Mouse (Mus musculus) c-Kit-positive CD71-negative TER-119-negative erythroid progenitor cells, embryonic 14.5 days (primary cell): ENCODE results near the gene Atp2b1.
"Not testable (repeated sequence)": the region's sequence is repeated elsewhere in the genome, so short reads cannot be mapped to it uniquely, and the experiment has no call there.

Experiments
- DNase-seq: peaks from one replicate; pipeline ENCODE4 v3.0.0-alpha.2; 2013; ENCODE audit warnings: low read depth

Atp2b1 gene

DNA sequence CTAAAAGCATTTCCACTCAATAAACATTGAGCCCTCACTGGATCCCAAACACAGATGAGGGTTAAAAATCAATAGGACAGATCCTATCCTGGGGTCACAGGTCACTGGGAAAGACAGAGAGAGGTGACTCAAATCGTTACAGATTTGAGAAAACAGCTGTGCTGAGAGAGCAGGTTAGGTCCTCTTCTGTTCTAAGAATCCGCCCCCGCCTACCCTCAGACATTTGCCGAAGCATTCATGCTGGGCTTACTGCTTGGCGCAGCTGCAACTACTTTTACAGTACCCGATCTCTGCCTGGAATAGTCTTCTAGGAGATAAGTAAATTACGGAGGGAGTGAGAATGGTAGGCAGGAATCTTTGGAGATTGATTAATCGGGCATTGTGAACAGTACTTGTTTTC is 47.9 kb downstream of the Atp2b1 start:
- no peak for DNase-seq

GRCm38 (mm10) chr10:98966407-98967215 is 52.4 kb downstream of the Atp2b1 start:
- no peak for DNase-seq

GRCm38 (mm10) chr10:98967240-98967891 is 53.2 kb downstream of the Atp2b1 start:
- DNase-seq = no peak

GRCm38 (mm10) chr10:98970917-98971316 is 56.7 kb downstream of the Atp2b1 start:
- no peak for DNase-seq

DNA sequence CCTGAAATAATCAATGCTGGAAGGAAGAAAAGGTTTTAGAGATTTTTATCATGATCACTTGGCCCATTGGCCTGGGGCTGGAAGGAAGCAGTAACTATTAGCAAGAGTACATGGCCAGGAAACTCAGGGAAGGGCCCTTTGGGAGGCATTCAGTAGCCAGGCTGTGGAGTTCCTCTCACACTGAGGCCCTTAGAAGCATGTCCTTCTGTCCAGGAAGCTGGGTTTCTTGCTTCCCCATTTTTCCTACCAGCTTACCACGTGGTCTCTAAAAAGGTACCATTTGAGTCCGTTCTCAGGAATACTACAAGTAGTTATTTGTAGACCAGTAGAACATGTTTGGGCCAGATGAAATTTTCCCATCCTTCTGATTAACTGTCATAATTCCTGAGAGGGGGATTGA is 58.2 kb downstream of the Atp2b1 start:
- DNase-seq = no peak

DNA sequence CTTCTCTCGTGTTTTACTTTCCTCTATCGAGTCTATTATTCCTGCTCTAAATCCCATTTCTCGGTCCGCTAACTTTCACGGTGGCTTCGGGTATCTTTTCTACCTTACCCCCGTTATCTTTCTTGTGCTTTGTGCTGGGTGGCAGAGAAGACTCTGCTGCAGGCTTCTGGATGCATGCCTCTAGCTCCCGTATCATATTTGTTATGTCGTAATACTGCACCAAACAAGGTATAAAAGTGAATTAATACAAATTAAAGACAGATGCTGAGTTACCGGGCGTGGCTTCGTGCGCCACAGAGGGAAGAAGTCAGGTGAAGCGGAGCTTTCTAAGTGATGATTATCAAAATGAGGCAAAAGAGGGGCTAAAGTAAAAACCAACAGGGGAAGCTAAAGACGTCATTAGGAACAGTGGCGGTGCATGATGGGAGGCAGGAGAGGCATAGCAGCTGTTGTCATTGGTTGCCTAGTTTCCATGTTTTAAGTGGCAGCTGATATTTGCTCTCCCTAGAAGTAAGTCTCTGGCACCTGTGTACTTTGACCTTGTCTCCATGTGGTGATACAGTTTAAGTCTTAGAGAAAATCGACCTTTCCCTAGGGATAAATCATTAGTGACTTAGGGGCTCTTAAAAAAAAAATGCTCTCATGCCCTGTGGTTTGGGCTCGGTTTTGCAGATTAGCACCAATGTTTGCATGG is 58.9 kb downstream of the Atp2b1 start:
- no peak for DNase-seq

DNA sequence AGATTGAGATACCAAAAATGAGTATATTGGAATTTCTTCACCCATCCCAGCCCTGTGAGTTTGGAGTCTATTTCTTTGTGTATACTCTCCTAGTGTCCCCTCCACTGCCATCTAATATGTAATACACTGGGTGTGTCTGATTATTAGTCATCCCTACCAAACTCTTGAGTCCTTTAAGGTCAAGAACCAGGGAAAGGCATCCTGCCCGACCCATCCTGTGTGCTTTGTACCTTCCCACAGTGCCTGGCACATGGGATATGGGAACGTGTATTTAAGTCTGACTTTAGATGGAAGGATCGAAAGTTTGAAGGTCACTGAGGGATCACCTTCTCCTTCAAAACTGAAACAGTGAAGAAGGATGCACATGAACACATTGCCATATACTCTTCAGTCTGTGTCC is 60.4 kb downstream of the Atp2b1 start:
- no peak for DNase-seq

- no peak for DNase-seq
These were observed 61.4 kb downstream of the Atp2b1 start for GRCm38 (mm10) chr10:98975611-98976010.

DNA sequence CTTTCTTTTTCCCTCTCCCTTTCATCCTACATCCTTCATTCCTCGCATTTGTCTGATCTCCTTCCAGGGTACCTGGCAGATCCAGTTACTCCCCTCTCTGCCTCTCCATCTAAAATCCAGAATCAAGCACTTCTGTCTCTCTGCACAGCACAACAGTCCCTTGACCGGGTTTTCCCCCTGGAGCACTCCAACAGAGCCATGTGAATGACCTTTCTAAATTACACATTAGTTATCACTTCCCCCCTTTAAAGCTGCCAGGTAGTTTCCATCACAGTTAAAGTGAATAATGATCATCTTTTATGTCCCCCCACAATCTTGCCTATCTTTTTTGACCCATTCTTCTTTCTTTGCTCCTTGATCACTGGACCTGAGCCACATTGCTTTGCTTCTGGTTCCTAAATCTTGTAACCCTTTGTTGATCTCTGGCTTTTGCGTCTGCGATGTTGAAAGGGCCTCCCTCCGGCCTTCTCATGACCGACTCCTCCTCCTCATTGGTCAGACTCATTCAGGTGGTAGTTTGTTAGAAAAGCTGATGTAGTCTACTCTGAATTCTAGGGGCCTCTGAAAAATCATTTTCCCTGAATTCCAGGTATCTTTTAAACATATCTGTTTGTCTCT is 62.8 kb downstream of the Atp2b1 start:
- no peak for DNase-seq

GRCm38 (mm10) chr10:98978766-98979165 is 64.6 kb downstream of the Atp2b1 start:
- DNase-seq = no peak

DNA sequence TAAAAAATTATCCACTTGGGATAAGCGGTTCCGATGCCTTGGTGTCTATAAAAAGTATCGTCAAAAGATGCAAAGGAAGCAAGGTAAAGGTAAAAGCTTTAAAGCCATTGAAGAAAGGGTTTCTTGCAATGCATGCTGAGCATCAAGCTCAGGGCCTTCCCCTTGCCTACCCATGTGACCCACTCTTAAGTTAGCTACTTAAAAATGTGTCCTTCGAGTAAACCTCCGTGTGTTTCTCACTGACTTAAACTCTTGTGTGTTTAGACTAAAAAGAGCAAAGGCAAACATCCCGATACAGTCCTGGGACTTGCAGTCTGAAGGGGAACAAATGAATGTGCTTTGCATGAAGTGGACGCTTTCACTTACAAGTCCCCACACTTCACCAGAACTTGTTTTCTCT is 65.1 kb downstream of the Atp2b1 start:
- no peak for DNase-seq

DNA sequence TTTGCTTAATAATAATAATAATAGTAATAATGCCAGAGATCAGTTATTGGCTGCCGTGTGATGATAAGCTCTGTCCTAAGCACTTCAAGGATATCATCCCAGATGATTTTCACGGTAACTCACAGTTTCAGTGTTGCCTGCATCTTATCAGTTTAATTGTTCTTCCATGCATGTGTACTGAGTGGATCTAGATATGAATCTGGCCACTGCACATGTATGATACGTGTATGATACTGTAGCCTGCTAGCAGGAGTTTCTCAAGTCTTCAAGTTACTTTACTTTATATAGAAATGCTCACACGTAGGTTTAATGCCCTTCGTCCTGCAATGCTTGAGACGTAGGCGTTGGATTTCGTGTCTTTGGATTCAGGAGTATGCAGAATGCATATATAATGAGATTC is 65.7 kb downstream of the Atp2b1 start:
- no peak for DNase-seq

GRCm38 (mm10) chr10:98991964-98992363 is 77.8 kb downstream of the Atp2b1 start:
- no peak for DNase-seq

- DNase-seq = no peak
These were observed 79.0 kb downstream of the Atp2b1 start for GRCm38 (mm10) chr10:98993186-98993585.

GRCm38 (mm10) chr10:98995016-98995747 is 81.0 kb downstream of the Atp2b1 start:
- not testable (repeated sequence) for DNase-seq

GRCm38 (mm10) chr10:99004866-99005265 is 90.7 kb downstream of the Atp2b1 start:
- no peak for DNase-seq

- no peak for DNase-seq
These were observed 96.9 kb downstream of the Atp2b1 start for GRCm38 (mm10) chr10:99011084-99011483.

DNA sequence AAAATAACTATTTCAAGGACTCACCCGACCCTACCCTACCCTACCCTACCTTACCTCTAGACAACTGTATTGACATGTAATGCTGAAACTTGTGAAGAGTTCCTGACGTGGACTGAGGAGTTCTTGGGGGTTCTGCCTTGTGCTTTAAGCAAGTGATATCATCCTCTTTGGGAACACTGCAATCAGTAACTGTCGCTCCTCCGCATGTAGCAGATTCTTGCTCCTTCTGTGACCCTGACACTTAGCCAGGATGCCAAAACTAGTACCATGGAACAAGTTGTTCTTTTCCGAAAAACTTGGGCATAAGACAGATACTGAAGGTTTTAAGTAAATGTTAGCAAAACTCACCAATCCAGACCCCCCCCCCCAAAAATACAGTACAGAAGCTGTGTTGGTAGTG is 97.9 kb downstream of the Atp2b1 start:
- no peak for DNase-seq

GRCm38 (mm10) chr10:99014737-99015136 is 100.5 kb downstream of the Atp2b1 start:
- DNase-seq = no peak

- DNase-seq = no peak
These were observed 102.8 kb downstream of the Atp2b1 start for GRCm38 (mm10) chr10:99016996-99017395.

DNA sequence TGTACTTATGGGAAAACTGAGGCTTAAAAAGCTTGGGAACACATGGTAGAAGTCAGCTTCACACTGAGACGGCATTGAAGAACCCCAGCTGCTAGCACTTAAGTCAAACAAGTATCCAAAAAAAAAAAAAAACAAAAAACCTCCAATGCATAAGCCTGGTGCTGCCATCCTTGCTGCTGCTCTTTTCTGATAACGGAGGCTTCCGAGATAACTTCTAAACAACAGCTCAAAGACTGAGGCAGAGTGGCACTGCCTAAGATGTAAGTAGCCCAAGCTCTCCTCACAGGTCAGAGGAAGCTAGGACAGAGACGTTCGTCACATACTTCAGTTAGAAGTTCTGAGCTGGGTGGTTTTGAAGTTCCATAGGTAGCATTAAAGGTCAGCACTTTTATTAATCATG is 113.3 kb downstream of the Atp2b1 start:
- DNase-seq = no peak

DNA sequence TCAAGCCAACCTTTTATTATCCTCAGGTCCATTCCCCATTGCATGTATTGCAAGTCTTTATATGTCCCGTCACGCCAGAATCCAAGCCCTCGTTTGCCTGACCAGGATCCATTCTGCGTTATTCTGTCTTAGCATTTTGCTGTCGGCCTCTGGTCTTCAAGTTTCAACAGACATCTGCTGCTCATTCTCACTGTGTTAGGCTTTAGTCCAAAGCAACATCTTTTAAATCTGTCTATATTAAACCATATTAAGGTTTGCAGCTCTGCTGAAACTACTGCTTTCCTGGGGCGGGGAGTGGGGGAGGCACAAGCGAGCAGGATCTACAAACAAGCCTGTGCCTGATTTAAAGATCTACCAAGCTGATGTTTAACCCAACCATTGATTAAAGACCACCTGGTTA is 115.6 kb downstream of the Atp2b1 start:
- DNase-seq = no peak
